Mouse (Mus musculus) stomach, embryonic 14.5 days (tissue): ENCODE results near the gene Clic1. TPM values are rescaled to one million over a fixed set of nuclear protein-coding genes. Genes with fewer than 3 reads are reported as not detected.

Experiments used
- ATAC-seq: fragments of 200-750 bp; cut with Nextera tagmentation; 2 replicates; pipeline ENCODE4 v1.8.0; 2017; ENCODE audit warnings: low read depth, moderate TSS enrichment; ENCODE audit not compliant: insufficient number of reproducible peaks, insufficient read depth, low FRiP score
- H3K27ac ChIP-seq: fragments of 300-500 bp; sonication (generic); 2 replicates; pipeline ENCODE4 v1.5.1; 2014; ENCODE audit warnings: mild to moderate bottlenecking, low read length, moderate library complexity, mixed read lengths
- H3K27me3 ChIP-seq: fragments of 300-500 bp; sonication (generic); 2 replicates; pipeline ENCODE4 v1.6.1; 2014; ENCODE audit warnings: low read length, control low read depth, mixed read lengths; ENCODE audit not compliant: control insufficient read depth, insufficient read depth
- H3K36me3 ChIP-seq: fragments of 300-500 bp; sonication (generic); 2 replicates; pipeline ENCODE4 v1.6.1; 2014; ENCODE audit warnings: mild to moderate bottlenecking, control low read depth, low read length, moderate library complexity, mixed read lengths; ENCODE audit not compliant: control insufficient read depth, insufficient read depth
- H3K4me1 ChIP-seq: fragments of 300-500 bp; sonication (generic); 2 replicates; pipeline ENCODE4 v1.6.1; 2014; ENCODE audit warnings: low read length, control low read depth, mixed read lengths; ENCODE audit not compliant: control insufficient read depth, insufficient read depth
- H3K4me2 ChIP-seq: fragments of 300-500 bp; sonication (generic); replicated peaks from 2 replicates; pipeline ENCODE4 v1.6.1; 2014; ENCODE audit warnings: low read depth, low read length, control low read depth
- H3K4me3 ChIP-seq: fragments of 300-500 bp; sonication (generic); 2 replicates; pipeline ENCODE4 v1.5.1; 2014; ENCODE audit warnings: low read depth, low read length, control low read depth
- H3K9ac ChIP-seq: fragments of 300-500 bp; sonication (generic); replicated peaks from 2 replicates; pipeline ENCODE4 v1.6.1; 2014; ENCODE audit warnings: low read depth, mild to moderate bottlenecking, control low read depth, low read length, moderate library complexity, mixed read lengths
- H3K9me3 ChIP-seq: fragments of 300-500 bp; sonication (generic); 2 replicates; pipeline ENCODE4 v1.6.1; 2016; ENCODE audit warnings: low read depth, low read length, control low read depth; ENCODE audit not compliant: control insufficient read depth
- WGBS: fragments of 180-500 bp; shearing (Covaris S2); extraction: QIAGEN DNeasy Blood & Tissue Kit; methylation state at CpG from one replicate; pipeline ENCODE4 v1.1.7; 2014; 5-methylcytosine and 5-hydroxymethylcytosine counted together
- polyA plus RNA-seq: library from polyadenylated mRNA; unstranded; fragments of >200 nt; fragmentation: Nextera tagmentation; extraction: Ambion mirVana; gene quantifications from 2 replicates; pipeline ENCODE4 v1.2.1, GENCODE M21; 2014

Gene Clic1
- polyA plus RNA-seq = 83.0 and 88.5 TPM in 2 replicates

DNA sequence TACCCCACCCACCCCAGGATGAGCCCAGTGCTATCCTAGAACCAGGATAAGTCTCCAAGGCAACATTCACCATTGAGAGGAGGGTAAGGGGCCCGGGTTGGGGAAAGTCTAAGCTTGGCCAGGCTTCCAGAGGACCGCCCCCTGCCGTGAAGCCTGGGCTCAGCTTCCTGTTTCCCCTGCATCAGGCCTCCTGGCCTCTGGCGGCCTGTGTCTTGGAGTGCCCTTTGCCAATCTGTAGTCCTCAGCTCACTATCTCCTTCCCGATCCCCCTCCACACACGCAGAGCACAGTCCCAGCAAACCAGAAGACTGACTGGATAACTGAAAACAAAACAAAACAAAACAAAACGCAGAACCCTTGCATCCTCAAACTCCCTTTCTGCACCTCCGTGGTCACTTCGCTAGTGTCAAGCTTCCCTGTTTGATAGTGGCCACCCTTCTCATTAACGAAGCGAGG lies at the start of gene Clic1:
TSS of gene Clic1 (plus strand) at position 406 of the 456 bp plus-strand sequence.
- peak within 1 kb of the TSS; percentile 78 for H3K4me3 ChIP-seq
- H3K36me3 ChIP-seq = peaks cover 24% of the 10 kb centered on the region
- peak within 1 kb of the TSS; percentile 82 for H3K9ac ChIP-seq
- ATAC-seq = peak; percentile 40; the same call in 1 of the 2 replicates
- no peaks in the 10 kb centered on the region for H3K27me3 ChIP-seq
- peaks cover 46% of the 10 kb centered on the region for H3K4me1 ChIP-seq
- WGBS = 2% methylated on average over 11 of the region's 11 CpGs
- no peaks in the 10 kb centered on the region for H3K9me3 ChIP-seq
- peak within 1 kb of the TSS; percentile 100 for H3K27ac ChIP-seq
- H3K4me2 ChIP-seq = peak within 1 kb of the TSS; percentile 90

- Histone ChIP-seq H3K9ac (peak within 1 kb of the TSS; percentile 93), H3K4me1 (peaks cover 22% of the 10 kb centered on the region)
- WGBS = under 1% methylated on average over 83 of the region's 83 CpGs
Measured at GRCm38 (mm10) chr17:35000717-35001451, 48.9 kb upstream of the Clic1 start, which contains the start of gene Vars. Gene Vars (plus strand): TSS chr17:35000987.

DNA sequence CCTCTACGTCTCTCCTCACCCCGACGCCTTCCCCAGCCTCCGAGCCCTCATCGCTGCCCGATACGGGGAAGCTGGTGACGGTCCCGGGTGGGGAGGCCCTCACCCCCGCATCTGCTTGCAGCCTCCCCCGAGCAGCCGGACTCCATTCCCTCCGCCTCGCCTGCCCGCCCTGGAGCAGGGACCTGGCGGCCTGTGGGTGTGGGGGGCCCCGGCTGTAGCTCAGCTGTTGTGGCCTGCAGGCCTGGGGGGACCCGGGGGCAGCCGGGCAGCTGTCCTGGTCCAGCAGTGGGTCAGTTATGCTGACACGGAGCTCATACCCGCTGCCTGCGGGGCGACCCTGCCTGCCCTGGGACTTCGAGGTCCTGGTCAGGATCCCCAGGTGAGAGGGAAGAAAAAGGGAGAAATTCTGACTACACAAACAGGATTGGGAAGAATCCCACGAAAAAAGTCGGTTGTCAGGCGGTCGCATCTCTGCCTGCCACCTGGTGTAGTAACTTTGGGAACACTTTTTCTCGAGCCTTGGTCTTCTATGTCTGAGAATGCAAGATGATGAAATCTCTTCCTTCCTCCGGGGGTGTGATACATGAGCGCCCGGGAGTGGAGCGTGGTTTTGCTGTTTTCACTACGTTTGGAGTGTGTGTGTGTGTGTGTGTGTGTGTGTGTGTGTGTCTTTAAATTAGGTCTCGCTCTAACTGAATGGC lies 48.2 kb upstream of the Clic1 start:
- H3K4me2 ChIP-seq = peak overlapping the region; percentile 97
- H3K27me3 ChIP-seq = no peaks in the 10 kb centered on the region
- peak overlapping the region; percentile 93 for H3K9ac ChIP-seq
- no peaks in the 10 kb centered on the region for H3K9me3 ChIP-seq
- peaks cover 22% of the 10 kb centered on the region for H3K4me1 ChIP-seq
- peak overlapping the region; percentile 98 for H3K27ac ChIP-seq
- peaks cover 36% of the 10 kb centered on the region for H3K36me3 ChIP-seq
- 1% methylated on average over 35 of the region's 35 CpGs for WGBS
- peak; percentile 3; the same call in 1 of the 2 replicates for ATAC-seq
- peak overlapping the region; percentile 91 for H3K4me3 ChIP-seq

More at GRCm38 (mm10) chr17:35000717-35001451, 48.9 kb upstream of the Clic1 start, which contains the start of gene Vars:
- Histone ChIP-seq H3K27me3 (no peaks in the 10 kb centered on the region), H3K4me2 (peak within 1 kb of the TSS; percentile 97), H3K36me3 (peaks cover 33% of the 10 kb centered on the region), H3K27ac (peak within 1 kb of the TSS; percentile 98), H3K4me3 (peak within 1 kb of the TSS; percentile 91), H3K9me3 (no peaks in the 10 kb centered on the region)
- peak; percentile 91 for ATAC-seq

DNA sequence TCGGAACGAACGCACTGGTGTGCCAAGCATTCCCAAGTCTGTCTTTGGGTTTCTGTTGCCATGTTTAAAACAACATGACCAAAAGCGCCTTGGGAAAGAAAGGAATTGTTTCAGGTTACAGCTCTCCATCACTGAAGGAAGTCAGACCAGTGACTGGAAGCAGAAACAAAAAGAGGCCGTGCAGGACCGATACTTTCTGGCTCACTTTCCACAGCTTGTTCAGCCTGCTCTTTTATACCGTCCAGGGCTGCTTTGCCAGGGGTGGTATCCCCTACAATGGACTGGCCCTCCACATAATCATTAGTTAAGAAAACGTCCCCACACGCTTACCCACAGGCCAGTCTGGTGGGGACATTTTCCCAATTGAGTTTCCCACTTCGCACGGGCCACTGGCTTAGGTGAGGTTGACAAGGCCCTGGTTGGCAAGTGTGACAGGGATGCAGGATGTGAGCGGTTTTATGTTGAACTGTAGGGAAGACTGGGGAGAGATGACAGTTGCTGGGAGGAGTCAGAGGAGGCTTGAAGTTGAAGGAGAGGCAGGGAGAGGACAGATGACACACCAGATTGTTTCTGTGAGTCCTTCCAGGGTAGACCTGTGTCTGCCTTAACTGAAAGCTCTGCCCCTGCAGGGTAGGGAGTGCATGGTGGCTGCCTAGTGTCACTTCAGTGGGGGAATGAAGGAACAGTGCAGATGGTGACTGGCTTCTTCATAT lies 47.5 kb upstream of the Clic1 start:
- Histone ChIP-seq H3K27me3 (no peaks in the 10 kb centered on the region), H3K9ac (peak overlapping the region; percentile 93), H3K4me2 (peak overlapping the region; percentile 97), H3K4me3 (peak overlapping the region; percentile 91), H3K27ac (peak overlapping the region; percentile 98), H3K36me3 (peaks cover 42% of the 10 kb centered on the region), H3K4me1 (peaks cover 20% of the 10 kb centered on the region), H3K9me3 (no peaks in the 10 kb centered on the region)
- 6% methylated on average over 12 of the region's 12 CpGs for WGBS
- no peak for ATAC-seq

DNA sequence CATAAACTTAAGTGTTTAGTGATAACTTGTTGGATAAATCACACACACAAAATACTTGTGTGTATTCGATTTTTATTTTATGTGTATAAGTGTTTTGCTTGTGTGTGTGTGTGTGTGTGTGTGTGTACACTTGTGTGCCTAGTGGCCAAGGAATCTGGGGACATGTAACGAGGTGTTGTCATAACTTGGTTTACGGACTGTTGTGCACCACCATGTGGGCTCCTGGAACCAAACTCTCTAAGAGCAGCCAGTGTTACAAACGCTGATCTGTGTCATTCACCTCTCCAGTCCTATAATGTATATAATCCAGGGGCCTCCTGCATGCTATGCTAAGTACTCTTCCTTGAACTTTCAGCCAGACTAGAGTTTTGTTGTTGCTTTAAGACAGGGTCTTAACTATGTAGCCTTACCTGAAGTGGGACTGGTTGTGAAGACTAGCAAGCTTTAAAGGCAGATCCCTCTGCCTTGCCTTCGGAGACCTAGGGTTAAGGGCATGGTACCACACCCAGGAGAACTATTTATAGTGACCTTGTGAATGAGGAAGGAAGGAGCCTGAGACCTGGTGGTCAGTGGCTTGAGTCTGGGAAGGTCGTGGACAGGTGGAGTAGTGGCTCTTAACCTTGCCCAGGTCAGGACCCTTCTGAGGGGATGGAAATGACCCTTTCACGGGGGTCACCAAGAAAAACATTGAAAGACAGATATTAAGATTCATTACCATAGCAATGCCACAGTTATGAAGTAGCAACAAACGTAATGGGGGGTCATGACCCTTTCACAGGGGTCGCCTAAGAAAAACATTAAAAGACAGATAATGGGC lies 46.5 kb upstream of the Clic1 start:
- Histone ChIP-seq H3K27me3 (no peaks in the 10 kb centered on the region), H3K9me3 (no peaks in the 10 kb centered on the region), H3K9ac (peak overlapping the region; percentile 93; the same call in 1 of the 2 replicates), H3K4me1 (peaks cover 20% of the 10 kb centered on the region), H3K4me2 (peak overlapping the region; percentile 97), H3K4me3 (peak overlapping the region; percentile 91; the same call in 1 of the 2 replicates), H3K36me3 (peaks cover 42% of the 10 kb centered on the region), H3K27ac (no peak overlapping the region)
- no peak for ATAC-seq
- WGBS = 49% methylated on average over 9 of the region's 9 CpGs

DNA sequence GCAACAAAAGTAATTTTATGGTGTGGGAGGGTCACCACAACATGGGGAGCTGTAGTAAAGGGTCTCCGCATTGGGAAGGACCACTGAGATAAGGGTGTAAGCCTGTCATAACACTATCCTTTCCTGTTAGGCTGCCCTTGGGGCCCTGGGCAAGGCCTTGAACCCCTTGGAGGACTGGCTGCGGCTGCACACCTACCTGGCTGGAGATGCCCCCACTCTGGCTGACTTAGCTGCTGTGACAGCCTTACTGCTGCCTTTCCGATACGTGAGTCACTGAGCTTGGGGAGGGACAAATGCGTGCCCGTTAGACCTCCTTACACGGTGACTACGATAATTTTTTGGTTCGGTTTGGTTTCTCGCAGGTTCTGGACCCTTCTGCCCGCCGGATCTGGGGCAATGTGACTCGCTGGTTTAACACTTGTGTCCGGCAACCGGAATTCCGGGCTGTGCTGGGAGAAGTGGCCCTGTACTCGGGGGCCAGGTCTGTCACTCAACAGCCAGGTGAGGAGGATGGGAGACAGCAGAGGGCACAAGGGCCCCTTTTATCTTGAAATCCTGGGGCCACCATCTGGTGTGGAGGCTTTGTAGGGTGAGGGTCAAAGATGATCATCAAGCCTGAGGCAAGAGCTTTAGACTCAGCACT lies 45.6 kb upstream of the Clic1 start:
- Histone ChIP-seq H3K9me3 (no peaks in the 10 kb centered on the region), H3K27ac (no peak overlapping the region), H3K36me3 (peaks cover 41% of the 10 kb centered on the region), H3K4me3 (no peak overlapping the region), H3K4me1 (peaks cover 18% of the 10 kb centered on the region), H3K9ac (no peak overlapping the region), H3K4me2 (no peak overlapping the region), H3K27me3 (no peaks in the 10 kb centered on the region)
- no peak for ATAC-seq
- 92% methylated on average over 17 of the region's 17 CpGs for WGBS

DNA sequence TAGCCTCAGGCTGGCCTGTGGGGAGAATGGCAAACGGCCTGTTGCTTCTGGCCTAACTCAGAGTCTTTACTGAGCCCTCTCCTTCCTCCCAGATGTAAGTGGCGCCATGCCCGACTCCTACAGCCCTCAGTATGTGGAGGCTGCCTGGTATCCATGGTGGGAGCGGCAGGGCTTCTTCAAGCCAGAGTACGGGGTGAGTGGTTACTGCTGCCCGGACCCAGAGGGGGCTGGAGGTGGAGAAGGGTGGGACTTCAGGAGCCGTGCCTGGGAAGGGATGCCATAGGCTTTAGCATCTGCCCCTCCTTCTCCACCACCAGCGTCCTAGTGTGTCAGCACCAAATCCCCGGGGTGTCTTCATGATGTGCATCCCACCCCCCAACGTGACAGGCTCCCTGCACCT lies 44.6 kb upstream of the Clic1 start:
- H3K9me3 ChIP-seq = no peaks in the 10 kb centered on the region
- no peak overlapping the region for H3K27ac ChIP-seq
- no peak overlapping the region for H3K4me3 ChIP-seq
- no peaks in the 10 kb centered on the region for H3K27me3 ChIP-seq
- H3K36me3 ChIP-seq = peaks cover 41% of the 10 kb centered on the region
- no peak overlapping the region for H3K9ac ChIP-seq
- no peak for ATAC-seq
- H3K4me2 ChIP-seq = no peak overlapping the region
- H3K4me1 ChIP-seq = peaks cover 15% of the 10 kb centered on the region
- WGBS = 94% methylated on average over 10 of the region's 10 CpGs
